Mouse (Mus musculus): ENCODE results near the gene Olfr455. TPM values are rescaled to one million over a fixed set of nuclear protein-coding genes. Genes with fewer than 3 reads are reported as not detected.

Olfr455 gene
- total and polyA plus RNA-seq, 2 experiments, result not detected

DNA sequence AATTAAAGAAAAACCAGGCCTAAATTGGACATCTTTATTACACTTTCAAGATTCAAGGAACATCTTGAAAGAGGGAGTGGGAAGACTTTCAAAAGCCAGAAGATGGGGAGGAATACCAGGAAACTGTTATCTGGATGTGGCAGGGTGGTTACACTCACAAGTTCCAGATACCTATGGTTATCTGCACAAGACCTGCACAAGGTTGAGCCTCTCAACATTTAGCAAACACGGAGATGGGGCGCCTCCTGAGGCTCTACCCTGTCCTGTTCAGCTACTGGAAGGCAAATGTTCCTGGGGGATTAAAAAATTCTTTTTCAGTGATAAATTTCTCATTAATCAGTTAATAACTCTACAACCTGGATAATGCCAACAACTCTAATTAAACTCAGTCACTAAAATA, 30.0 kb upstream of the Olfr455 start:
- WGBS, result 87% methylated on average over 2 of the region's 2 CpGs
- DNase-seq (ENCODE audit: extremely low read depth, low read depth, low spot score), result no peak
- no peaks in the 10 kb centered on the region for H3K79me2 ChIP-seq (ENCODE audit: control insufficient read depth, insufficient read depth, low read length)
- no peaks in the 10 kb centered on the region for H3K4me1 ChIP-seq (ENCODE audit: control insufficient read depth, insufficient read depth, low read length)
- H3K27ac ChIP-seq (replicated peaks; ENCODE audit: insufficient read depth, low read depth, low read length), result no peak overlapping the region
- H3K27me3 ChIP-seq (ENCODE audit: control insufficient read depth, insufficient read depth, low read length), result no peaks in the 10 kb centered on the region
- H3K36me3 ChIP-seq (ENCODE audit: control insufficient read depth, insufficient read depth, low read length), result no peaks in the 10 kb centered on the region
- TF ChIP-seq POLR2A (IDR thresholded peaks at IDR 0.05; ENCODE audit: extremely low read depth, insufficient read depth, low read length) (no peak), CTCF (IDR thresholded peaks at IDR 0.05; ENCODE audit: low read depth, low read length) (no peak)
- H3K9ac ChIP-seq (ENCODE audit: low read depth, low read length), result no peak overlapping the region
- H3K4me3 ChIP-seq (ENCODE audit: insufficient read depth, low read depth, low read length), result no peak overlapping the region

- Histone ChIP-seq H3K27ac (replicated peaks; ENCODE audit: insufficient read depth, low read depth, low read length) (no peak overlapping the region), H3K4me1 (ENCODE audit: control insufficient read depth, insufficient read depth, low read length) (no peaks in the 10 kb centered on the region), H3K4me3 (ENCODE audit: insufficient read depth, low read depth, low read length) (no peak overlapping the region), H3K36me3 (ENCODE audit: control insufficient read depth, insufficient read depth, low read length) (no peaks in the 10 kb centered on the region), H3K79me2 (ENCODE audit: control insufficient read depth, insufficient read depth, low read length) (no peaks in the 10 kb centered on the region), H3K27me3 (ENCODE audit: control insufficient read depth, insufficient read depth, low read length) (no peaks in the 10 kb centered on the region), H3K9ac (ENCODE audit: low read depth, low read length) (no peak overlapping the region)
- no peak for DNase-seq (ENCODE audit: extremely low read depth, low read depth, low spot score)
- WGBS, result 79% methylated on average over 2 of the region's 2 CpGs
- TF ChIP-seq POLR2A (IDR thresholded peaks at IDR 0.05; ENCODE audit: extremely low read depth, insufficient read depth, low read length), result no peak
- TF ChIP-seq CTCF (IDR thresholded peaks at IDR 0.05; ENCODE audit: low read depth, low read length), result no peak
These were observed 20.8 kb upstream of the Olfr455 start for GRCm38 (mm10) chr6:42568205-42568604.

DNA sequence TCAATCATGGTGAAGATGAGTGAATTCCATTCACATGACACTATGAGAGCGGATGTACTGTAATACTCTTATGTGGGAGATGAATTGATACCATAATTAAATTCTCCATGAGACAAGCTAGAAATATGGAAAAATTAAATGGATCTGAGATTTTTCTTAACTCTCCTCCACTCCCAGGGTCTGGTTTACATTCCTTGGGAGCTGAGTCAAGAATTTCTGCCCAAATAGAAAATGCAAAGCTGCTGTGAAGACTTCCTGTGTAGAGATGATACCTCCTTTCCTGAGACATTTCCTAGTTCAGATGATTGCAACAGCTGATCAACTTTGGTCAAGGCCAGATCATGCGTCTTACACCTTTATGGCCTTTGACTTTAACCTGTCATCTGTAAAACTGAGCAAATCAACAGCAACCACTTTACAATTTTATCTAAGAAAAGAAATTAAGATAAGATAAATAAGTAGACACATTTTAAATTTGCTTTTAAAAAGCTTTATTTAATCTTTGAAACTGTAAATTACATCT, 18.8 kb upstream of the Olfr455 start:
- Histone ChIP-seq H3K4me3 (ENCODE audit: insufficient read depth, low read depth, low read length) (no peak overlapping the region), H3K27me3 (ENCODE audit: control insufficient read depth, insufficient read depth, low read length) (no peaks in the 10 kb centered on the region), H3K36me3 (ENCODE audit: control insufficient read depth, insufficient read depth, low read length) (no peaks in the 10 kb centered on the region), H3K4me1 (ENCODE audit: control insufficient read depth, insufficient read depth, low read length) (no peaks in the 10 kb centered on the region), H3K9ac (ENCODE audit: low read depth, low read length) (no peak overlapping the region), H3K27ac (replicated peaks; ENCODE audit: insufficient read depth, low read depth, low read length) (no peak overlapping the region), H3K79me2 (ENCODE audit: control insufficient read depth, insufficient read depth, low read length) (no peaks in the 10 kb centered on the region)
- no peak for TF ChIP-seq POLR2A (IDR thresholded peaks at IDR 0.05; ENCODE audit: extremely low read depth, insufficient read depth, low read length)
- TF ChIP-seq CTCF (IDR thresholded peaks at IDR 0.05; ENCODE audit: low read depth, low read length), result no peak
- 80% methylated on average over 2 of the region's 2 CpGs for WGBS
- no peak for DNase-seq (ENCODE audit: extremely low read depth, low read depth, low spot score)

DNA sequence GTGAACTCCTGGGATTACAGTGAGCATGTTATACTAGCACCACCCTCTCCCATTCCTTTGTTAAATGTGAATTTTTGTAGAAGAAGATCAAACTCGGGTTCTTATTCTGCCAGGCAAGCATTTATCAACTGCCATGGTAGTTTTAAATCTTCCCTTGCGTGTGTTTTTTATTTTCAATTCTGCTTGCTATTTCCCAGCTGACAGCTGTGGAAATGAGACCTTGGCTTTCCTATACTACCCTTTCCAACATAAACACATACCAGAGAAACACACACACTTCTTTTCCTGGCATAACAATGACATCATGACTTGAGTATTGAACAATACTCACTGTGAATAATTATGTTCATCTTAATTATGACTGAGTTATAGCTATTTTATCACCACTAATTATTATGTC, 14.9 kb upstream of the Olfr455 start:
- DNase-seq (ENCODE audit: extremely low read depth, low read depth, low spot score), result no peak
- no peaks in the 10 kb centered on the region for H3K4me1 ChIP-seq (ENCODE audit: control insufficient read depth, insufficient read depth, low read length)
- TF ChIP-seq CTCF (IDR thresholded peaks at IDR 0.05; ENCODE audit: low read depth, low read length) (no peak), POLR2A (IDR thresholded peaks at IDR 0.05; ENCODE audit: extremely low read depth, insufficient read depth, low read length) (no peak)
- no peaks in the 10 kb centered on the region for H3K79me2 ChIP-seq (ENCODE audit: control insufficient read depth, insufficient read depth, low read length)
- no peaks in the 10 kb centered on the region for H3K27me3 ChIP-seq (ENCODE audit: control insufficient read depth, insufficient read depth, low read length)
- H3K9ac ChIP-seq (ENCODE audit: low read depth, low read length), result no peak overlapping the region
- H3K27ac ChIP-seq (replicated peaks; ENCODE audit: insufficient read depth, low read depth, low read length), result no peak overlapping the region
- H3K4me3 ChIP-seq (ENCODE audit: insufficient read depth, low read depth, low read length), result no peak overlapping the region
- no peaks in the 10 kb centered on the region for H3K36me3 ChIP-seq (ENCODE audit: control insufficient read depth, insufficient read depth, low read length)
- WGBS, result 68% methylated on average over 2 of the region's 2 CpGs

- no peak overlapping the region for H3K27ac ChIP-seq (replicated peaks; ENCODE audit: insufficient read depth, low read depth, low read length)
- no peaks in the 10 kb centered on the region for H3K79me2 ChIP-seq (ENCODE audit: control insufficient read depth, insufficient read depth, low read length)
- H3K36me3 ChIP-seq (ENCODE audit: control insufficient read depth, insufficient read depth, low read length), result no peaks in the 10 kb centered on the region
- WGBS, result 76% methylated on average over 5 of the region's 5 CpGs
- no peak for TF ChIP-seq CTCF (IDR thresholded peaks at IDR 0.05; ENCODE audit: low read depth, low read length)
- no peak for TF ChIP-seq POLR2A (IDR thresholded peaks at IDR 0.05; ENCODE audit: extremely low read depth, insufficient read depth, low read length)
- no peaks in the 10 kb centered on the region for H3K4me1 ChIP-seq (ENCODE audit: control insufficient read depth, insufficient read depth, low read length)
- DNase-seq (ENCODE audit: extremely low read depth, low read depth, low spot score), result no peak
- H3K27me3 ChIP-seq (ENCODE audit: control insufficient read depth, insufficient read depth, low read length), result no peaks in the 10 kb centered on the region
- H3K4me3 ChIP-seq (ENCODE audit: insufficient read depth, low read depth, low read length), result no peak overlapping the region
- no peak overlapping the region for H3K9ac ChIP-seq (ENCODE audit: low read depth, low read length)
These were observed 13.5 kb upstream of the Olfr455 start for GRCm38 (mm10) chr6:42560885-42561284.

DNA sequence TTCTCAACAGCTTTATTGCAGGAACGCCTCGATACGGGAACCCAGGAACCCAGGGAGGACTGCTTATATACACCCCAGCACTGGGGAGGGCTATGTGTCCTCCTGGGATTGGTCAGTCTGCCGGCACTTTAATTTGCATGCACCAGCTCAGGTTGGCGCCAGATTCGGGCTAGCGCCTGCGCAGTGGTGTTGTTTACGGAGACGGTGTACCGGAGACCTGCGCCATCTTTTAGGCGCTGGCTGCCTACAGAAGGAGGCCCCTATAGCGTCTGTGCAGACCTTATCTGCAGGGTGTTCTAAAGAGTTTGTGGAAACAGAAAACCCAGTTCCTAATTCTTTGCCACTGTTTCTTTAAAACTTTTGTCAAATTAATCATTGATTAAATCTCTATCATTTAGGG, 11.3 kb upstream of the Olfr455 start:
- H3K9ac ChIP-seq (ENCODE audit: low read depth, low read length), result no peak overlapping the region
- WGBS, result 97% methylated on average over 14 of the region's 14 CpGs
- TF ChIP-seq CTCF (IDR thresholded peaks at IDR 0.05; ENCODE audit: low read depth, low read length) (no peak), POLR2A (IDR thresholded peaks at IDR 0.05; ENCODE audit: extremely low read depth, insufficient read depth, low read length) (no peak)

More for the DNA sequence above, 11.3 kb upstream of the Olfr455 start:
- H3K4me1 ChIP-seq (ENCODE audit: control insufficient read depth, insufficient read depth, low read length), result no peaks in the 10 kb centered on the region
- no peak overlapping the region for H3K4me3 ChIP-seq (ENCODE audit: insufficient read depth, low read depth, low read length)
- H3K36me3 ChIP-seq (ENCODE audit: control insufficient read depth, insufficient read depth, low read length), result no peaks in the 10 kb centered on the region
- H3K27me3 ChIP-seq (ENCODE audit: control insufficient read depth, insufficient read depth, low read length), result no peaks in the 10 kb centered on the region
- no peaks in the 10 kb centered on the region for H3K79me2 ChIP-seq (ENCODE audit: control insufficient read depth, insufficient read depth, low read length)
- no peak for DNase-seq (ENCODE audit: extremely low read depth, low read depth, low spot score)
- H3K27ac ChIP-seq (replicated peaks; ENCODE audit: insufficient read depth, low read depth, low read length), result no peak overlapping the region

All from liver, adult 2 months (tissue).